Mouse (Mus musculus) testis, adult 2 months (tissue): ENCODE results near the gene Nbea. TPM values are rescaled to one million over a fixed set of nuclear protein-coding genes. Genes with fewer than 3 reads are reported as not detected.

Experiments used
- H3K27ac ChIP-seq: fragments of 200-500 bp; 2 replicates; pipeline ENCODE4 v1.5.1; 2012; ENCODE audit warnings: low read depth, low read length; ENCODE audit not compliant: control insufficient read depth, insufficient read depth
- H3K27me3 ChIP-seq: fragments of 200-500 bp; 2 replicates; pipeline ENCODE4 v1.6.1; 2012; ENCODE audit warnings: mild to moderate bottlenecking, low read length, moderate library complexity; ENCODE audit not compliant: control insufficient read depth, insufficient read depth
- H3K36me3 ChIP-seq: fragments of 200-500 bp; 2 replicates; pipeline ENCODE4 v1.6.1; 2012; ENCODE audit warnings: mild to moderate bottlenecking, low read length; ENCODE audit not compliant: control insufficient read depth, insufficient read depth
- H3K4me1 ChIP-seq: fragments of 200-500 bp; 2 replicates; pipeline ENCODE4 v1.6.1; 2012; ENCODE audit warnings: low read length; ENCODE audit not compliant: control insufficient read depth, insufficient read depth
- H3K4me3 ChIP-seq: fragments of 200-500 bp; 2 replicates; pipeline ENCODE4 v1.5.1; 2012; ENCODE audit warnings: low read depth, mild to moderate bottlenecking, low read length, moderate library complexity, mixed read lengths; ENCODE audit not compliant: control insufficient read depth
- CTCF ChIP-seq: fragments of 200-500 bp; IDR thresholded peaks from 2 replicates; pipeline ENCODE4 v1.5.1; 2012; ENCODE audit warnings: low read depth, mild to moderate bottlenecking, inconsistent platforms, low read length, moderate library complexity; ENCODE audit not compliant: control insufficient read depth, insufficient read depth, insufficient replicate concordance
- POLR2A ChIP-seq: fragments of 200-500 bp; IDR thresholded peaks from 2 replicates; pipeline ENCODE4 v1.6.1; 2012; ENCODE audit warnings: low read depth, mild to moderate bottlenecking, inconsistent platforms, low read length, moderate library complexity; ENCODE audit not compliant: control insufficient read depth
- polyA plus RNA-seq: library from polyadenylated mRNA; depleted of rRNA; stranded (reverse); fragments of >200 nt; gene quantifications from 2 replicates; pipeline ENCODE4 v1.2.3, GENCODE M21; 2012

Gene Nbea
- polyA plus RNA-seq, 1 experiment = 7.9 TPM

GRCm38 (mm10) chr3:55753872-55754271 lies 429.6 kb downstream of the Nbea start:
- TF ChIP-seq POLR2A = no peak
- no peak for TF ChIP-seq CTCF
- H3K4me1 ChIP-seq = no peaks in the 10 kb centered on the region
- no peaks in the 10 kb centered on the region for H3K27me3 ChIP-seq
- no peak overlapping the region for H3K4me3 ChIP-seq
- no peaks in the 10 kb centered on the region for H3K36me3 ChIP-seq
- H3K27ac ChIP-seq = no peak overlapping the region

GRCm38 (mm10) chr3:55752558-55752957 lies 430.9 kb downstream of the Nbea start:
- no peaks in the 10 kb centered on the region for H3K4me1 ChIP-seq
- H3K27ac ChIP-seq = no peak overlapping the region
- H3K36me3 ChIP-seq = no peaks in the 10 kb centered on the region
- no peak overlapping the region for H3K4me3 ChIP-seq
- H3K27me3 ChIP-seq = no peaks in the 10 kb centered on the region
- TF ChIP-seq CTCF (no peak), POLR2A (no peak)

- H3K27ac ChIP-seq = no peak overlapping the region
- H3K36me3 ChIP-seq = no peaks in the 10 kb centered on the region
- no peaks in the 10 kb centered on the region for H3K27me3 ChIP-seq
- no peaks in the 10 kb centered on the region for H3K4me1 ChIP-seq
- TF ChIP-seq CTCF (no peak), POLR2A (no peak)
- H3K4me3 ChIP-seq = no peak overlapping the region
These were observed 432.1 kb downstream of the Nbea start for GRCm38 (mm10) chr3:55751363-55751762.

GRCm38 (mm10) chr3:55750445-55751065 lies 432.9 kb downstream of the Nbea start:
- TF ChIP-seq CTCF = no peak
- no peak overlapping the region for H3K4me3 ChIP-seq
- H3K4me1 ChIP-seq = no peaks in the 10 kb centered on the region
- H3K27me3 ChIP-seq = no peaks in the 10 kb centered on the region
- H3K36me3 ChIP-seq = no peaks in the 10 kb centered on the region
- H3K27ac ChIP-seq = no peak overlapping the region

GRCm38 (mm10) chr3:55743885-55744284 lies 439.6 kb downstream of the Nbea start:
- TF ChIP-seq CTCF (no peak), POLR2A (no peak)
- Histone ChIP-seq H3K4me3 (no peak overlapping the region), H3K27ac (no peak overlapping the region), H3K36me3 (no peaks in the 10 kb centered on the region), H3K4me1 (no peaks in the 10 kb centered on the region), H3K27me3 (no peaks in the 10 kb centered on the region)

- Histone ChIP-seq H3K4me3 (no peak overlapping the region), H3K27ac (no peak overlapping the region), H3K4me1 (no peaks in the 10 kb centered on the region), H3K27me3 (no peaks in the 10 kb centered on the region), H3K36me3 (no peaks in the 10 kb centered on the region)
- TF ChIP-seq CTCF = no peak
These were observed 440.8 kb downstream of the Nbea start for GRCm38 (mm10) chr3:55742654-55743053.

GRCm38 (mm10) chr3:55742218-55742617 lies 441.3 kb downstream of the Nbea start:
- H3K27ac ChIP-seq = no peak overlapping the region
- TF ChIP-seq CTCF = no peak
- no peaks in the 10 kb centered on the region for H3K4me1 ChIP-seq
- no peaks in the 10 kb centered on the region for H3K27me3 ChIP-seq
- no peaks in the 10 kb centered on the region for H3K36me3 ChIP-seq
- no peak overlapping the region for H3K4me3 ChIP-seq

GRCm38 (mm10) chr3:55741428-55741827 lies 442.1 kb downstream of the Nbea start:
- H3K36me3 ChIP-seq = no peaks in the 10 kb centered on the region
- no peaks in the 10 kb centered on the region for H3K4me1 ChIP-seq
- H3K4me3 ChIP-seq = no peak overlapping the region
- TF ChIP-seq POLR2A (no peak), CTCF (no peak)
- H3K27me3 ChIP-seq = no peaks in the 10 kb centered on the region
- H3K27ac ChIP-seq = no peak overlapping the region
